Mouse (Mus musculus): ENCODE data around the gene Pou2f3. TPM values are rescaled to one million over a fixed set of nuclear protein-coding genes. Genes with fewer than 3 reads are reported as not detected.

Pou2f3 gene
- not detected for total RNA-seq (2018; cell fraction: chromatin; rRNA removed)
- total RNA-seq (2018; cell fraction: cytosol; rRNA removed) = not detected
- not detected for total RNA-seq (2018; cell fraction: nucleus; rRNA removed)
- not detected in 3 replicates for polyA plus RNA-seq (2018)

DNA sequence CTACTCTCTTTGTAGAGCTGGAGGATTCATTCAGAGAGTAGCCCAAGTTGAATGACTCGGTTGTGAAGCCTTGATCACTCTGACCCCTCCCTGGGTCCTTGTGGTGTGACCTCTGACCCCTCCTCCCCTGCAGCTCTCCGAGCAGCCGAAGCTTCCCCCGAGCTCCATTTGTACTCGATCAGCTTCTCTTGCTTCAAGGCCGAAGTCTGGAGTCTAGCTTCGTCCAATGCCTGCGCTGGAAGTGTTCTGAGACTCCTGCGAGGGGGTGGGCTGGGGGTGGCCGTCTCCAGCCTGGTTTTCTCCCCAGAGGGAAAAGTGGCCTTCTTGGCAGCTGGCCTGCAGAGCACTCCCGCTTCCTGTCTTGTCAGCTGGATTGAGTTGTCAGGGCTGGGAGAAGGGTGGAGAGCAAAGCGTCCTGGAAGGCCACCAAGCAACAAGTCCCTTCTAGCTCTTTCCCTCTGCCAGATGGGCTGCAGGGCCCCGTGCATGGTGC is at the start of gene Pou2f3:
Gene Pou2f3 (minus strand): TSS at position 180 of the 493 bp plus-strand sequence.
- WGBS (ENCODE audit: missing documents) = 25% methylated on average over 13 of the region's 13 CpGs
- Histone ChIP-seq H3K27ac (no peak within 1 kb of the TSS), H3K36me3 (ENCODE audit: inconsistent target) (no peaks in the 10 kb centered on the region), H3K79me2 (ENCODE audit: inconsistent target) (no peaks in the 10 kb centered on the region), H3K4me3 (ENCODE audit: inconsistent target) (no peak within 1 kb of the TSS)

GRCm38 (mm10) chr9:43253271-43253681 is 43.1 kb upstream of the Pou2f3 start:
- Histone ChIP-seq H3K27ac (no peak overlapping the region), H3K4me3 (ENCODE audit: inconsistent target) (no peak overlapping the region), H3K36me3 (ENCODE audit: inconsistent target) (no peaks in the 10 kb centered on the region), H3K79me2 (ENCODE audit: inconsistent target) (no peaks in the 10 kb centered on the region)
- WGBS (ENCODE audit: missing documents) = 94% methylated on average over 5 of the region's 5 CpGs

DNA sequence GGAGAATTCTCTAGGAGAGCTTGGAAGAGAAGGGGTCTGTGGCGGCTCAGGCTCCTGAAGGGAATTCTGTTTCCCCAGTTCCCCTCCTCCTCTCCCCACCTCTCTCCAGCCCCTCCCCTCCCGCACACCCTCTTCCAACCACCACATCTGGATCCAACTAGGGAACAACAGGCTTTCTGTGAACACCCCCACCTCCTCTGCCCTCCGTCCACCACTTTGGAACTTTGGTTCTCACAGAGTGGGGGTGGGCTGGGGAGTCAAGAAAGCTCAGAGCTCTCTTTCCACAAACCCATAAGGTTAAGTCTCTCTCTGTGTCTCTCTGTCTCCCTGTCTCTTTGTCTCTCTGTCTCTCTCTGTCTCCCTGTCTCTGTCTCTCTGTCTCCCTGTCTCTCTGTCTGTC is 42.6 kb upstream of the Pou2f3 start:
- 89% methylated on average over 3 of the region's 3 CpGs for WGBS (ENCODE audit: missing documents)
- Histone ChIP-seq H3K79me2 (ENCODE audit: inconsistent target) (no peaks in the 10 kb centered on the region), H3K27ac (no peak overlapping the region), H3K36me3 (ENCODE audit: inconsistent target) (no peaks in the 10 kb centered on the region), H3K4me3 (ENCODE audit: inconsistent target) (no peak overlapping the region)

- WGBS (ENCODE audit: missing documents) = 71% methylated on average over 2 of the region's 2 CpGs
- no peak overlapping the region for H3K27ac ChIP-seq
These were observed 41.6 kb upstream of the Pou2f3 start for GRCm38 (mm10) chr9:43251786-43252185.

DNA sequence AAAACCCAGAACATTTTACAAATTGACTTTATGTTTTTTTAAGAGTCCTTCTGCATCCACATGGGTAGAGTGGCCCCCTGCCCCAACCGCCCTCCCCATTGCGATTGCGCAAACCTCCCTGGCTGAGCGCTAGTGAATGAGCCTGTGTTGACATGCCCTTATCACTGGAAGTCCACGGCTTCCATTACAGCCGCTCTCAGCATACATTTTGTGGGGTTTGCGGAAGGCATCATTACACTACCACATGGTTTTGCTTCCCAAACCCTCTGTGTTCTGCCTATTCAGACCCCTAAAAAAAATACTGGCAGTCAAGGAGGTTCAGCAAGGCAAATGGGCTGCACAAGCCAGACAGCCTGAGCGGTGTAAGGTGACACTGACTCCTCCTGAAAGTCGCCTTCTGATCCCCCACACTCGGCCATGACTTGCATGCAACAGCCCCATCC is 36.6 kb upstream of the Pou2f3 start:
- H3K79me2 ChIP-seq (ENCODE audit: inconsistent target) = no peaks in the 10 kb centered on the region

More at GRCm38 (mm10) chr9:43251786-43252185, 41.6 kb upstream of the Pou2f3 start:
- H3K4me3 ChIP-seq (ENCODE audit: inconsistent target) = no peak overlapping the region
- no peaks in the 10 kb centered on the region for H3K79me2 ChIP-seq (ENCODE audit: inconsistent target)
- no peaks in the 10 kb centered on the region for H3K36me3 ChIP-seq (ENCODE audit: inconsistent target)

DNA sequence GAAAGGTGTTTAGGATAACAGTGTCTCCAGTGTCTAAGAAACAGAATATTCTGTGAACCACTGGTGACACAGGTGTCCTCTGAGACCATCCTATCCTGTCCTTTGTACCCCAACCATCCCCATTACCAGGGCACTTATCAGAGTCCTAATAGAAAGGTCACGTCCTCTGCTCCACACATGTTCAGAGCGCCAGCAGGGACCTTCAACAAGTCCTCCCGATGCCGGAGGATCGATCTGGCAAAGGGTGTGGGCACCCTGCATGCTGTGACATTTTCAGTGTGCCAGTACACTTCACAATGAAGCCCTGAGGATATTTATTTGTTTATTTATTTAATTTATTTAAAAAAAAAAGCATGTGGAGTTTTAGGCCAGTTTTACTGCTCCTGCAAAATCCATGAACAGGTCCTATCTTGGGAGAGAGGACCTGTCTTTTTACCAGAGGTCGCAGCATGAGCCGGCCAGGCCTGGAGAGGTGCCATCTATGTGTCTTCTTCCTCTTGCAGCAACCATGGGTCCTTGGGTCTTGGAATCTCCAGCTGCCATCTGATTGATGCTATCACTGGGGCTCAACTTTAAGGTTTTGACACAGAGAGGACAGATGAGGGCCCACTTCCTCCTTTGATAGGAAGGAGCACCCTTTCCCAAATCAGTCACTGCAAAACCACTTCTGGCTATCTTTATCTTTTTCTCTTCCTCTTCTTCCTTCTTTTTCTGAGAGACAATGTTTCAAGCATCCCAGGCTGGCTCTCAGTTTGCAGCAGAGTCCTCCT is 35.8 kb upstream of the Pou2f3 start:
- WGBS (ENCODE audit: missing documents) = 69% methylated on average over 7 of the region's 7 CpGs
- no peak overlapping the region for H3K27ac ChIP-seq
- no peaks in the 10 kb centered on the region for H3K79me2 ChIP-seq (ENCODE audit: inconsistent target)

More for the DNA sequence above, 36.6 kb upstream of the Pou2f3 start:
- WGBS (ENCODE audit: missing documents) = 18% methylated on average over 9 of the region's 10 CpGs
- Histone ChIP-seq H3K4me3 (ENCODE audit: inconsistent target) (no peak overlapping the region), H3K36me3 (ENCODE audit: inconsistent target) (no peaks in the 10 kb centered on the region), H3K27ac (no peak overlapping the region)

DNA sequence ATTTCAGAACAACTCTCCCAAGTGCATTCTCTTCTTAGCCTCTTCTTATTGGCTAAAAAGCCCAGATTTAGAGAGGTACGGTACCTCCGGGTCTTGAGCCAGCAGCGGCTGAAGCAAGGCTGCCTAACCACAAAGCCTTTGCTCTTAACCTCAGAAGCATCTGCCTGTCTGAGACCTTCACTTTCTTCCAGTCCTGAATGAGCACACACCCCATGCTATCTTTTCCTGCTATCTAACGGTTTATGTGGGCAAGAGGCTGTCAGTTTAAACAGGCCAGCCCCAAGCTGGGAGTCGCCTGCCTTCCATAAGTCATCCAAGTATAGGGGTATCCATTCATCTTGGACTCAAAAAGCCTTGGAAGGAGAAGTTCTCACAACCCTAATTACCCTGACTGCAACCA is 32.3 kb upstream of the Pou2f3 start:
- Histone ChIP-seq H3K36me3 (ENCODE audit: inconsistent target) (no peaks in the 10 kb centered on the region), H3K27ac (no peak overlapping the region), H3K79me2 (ENCODE audit: inconsistent target) (no peaks in the 10 kb centered on the region), H3K4me3 (ENCODE audit: inconsistent target) (no peak overlapping the region)
- 40% methylated on average over 5 of the region's 5 CpGs for WGBS (ENCODE audit: missing documents)

More for the DNA sequence above, 35.8 kb upstream of the Pou2f3 start:
- no peaks in the 10 kb centered on the region for H3K36me3 ChIP-seq (ENCODE audit: inconsistent target)
- H3K4me3 ChIP-seq (ENCODE audit: inconsistent target) = no peak overlapping the region

DNA sequence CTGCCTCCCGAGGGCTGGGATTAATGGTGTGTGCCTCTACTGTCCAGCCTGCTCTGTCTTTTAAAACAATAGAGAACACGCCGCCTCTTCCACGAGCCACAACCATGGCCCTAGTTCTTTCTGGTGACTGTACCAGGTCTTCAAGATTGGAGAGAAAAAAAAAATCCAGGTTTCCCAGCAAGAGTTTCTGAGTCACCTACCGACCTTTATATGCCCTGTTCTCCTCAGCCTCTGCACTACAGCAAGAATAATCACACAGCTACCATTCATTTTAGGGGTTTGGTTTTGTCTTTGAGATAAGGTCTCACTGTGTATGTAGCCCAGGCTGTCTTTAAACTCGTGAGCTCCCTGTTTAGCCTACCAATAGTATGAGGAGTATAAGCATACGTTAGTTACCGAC is 31.8 kb upstream of the Pou2f3 start:
- Histone ChIP-seq H3K79me2 (ENCODE audit: inconsistent target) (no peaks in the 10 kb centered on the region), H3K36me3 (ENCODE audit: inconsistent target) (no peaks in the 10 kb centered on the region), H3K27ac (no peak overlapping the region), H3K4me3 (ENCODE audit: inconsistent target) (no peak overlapping the region)
- WGBS (ENCODE audit: missing documents) = 85% methylated on average over 8 of the region's 8 CpGs

DNA sequence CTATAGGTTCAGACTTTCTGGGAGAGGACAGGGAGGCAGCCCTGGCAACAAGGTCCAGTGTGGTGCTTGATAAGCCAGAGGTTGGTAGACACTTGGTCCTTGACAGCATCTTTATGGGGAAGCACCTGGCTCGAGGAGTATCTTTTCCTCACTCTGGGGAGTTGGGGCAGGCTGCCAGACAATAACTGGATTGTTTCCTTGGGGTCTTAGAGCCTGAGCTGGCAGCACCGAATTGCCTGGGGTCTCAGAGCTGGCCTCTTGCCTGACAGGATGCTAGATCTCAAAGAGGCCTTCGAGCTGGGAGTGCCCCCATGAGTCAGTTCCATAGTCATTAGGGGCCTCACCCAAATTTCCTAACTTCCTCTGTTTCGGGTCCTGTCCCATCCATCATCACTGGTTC is 31.1 kb upstream of the Pou2f3 start:
- H3K4me3 ChIP-seq (ENCODE audit: inconsistent target) = no peak overlapping the region
- no peaks in the 10 kb centered on the region for H3K79me2 ChIP-seq (ENCODE audit: inconsistent target)
- H3K36me3 ChIP-seq (ENCODE audit: inconsistent target) = no peaks in the 10 kb centered on the region
- WGBS (ENCODE audit: missing documents) = 41% methylated on average over 4 of the region's 4 CpGs
- H3K27ac ChIP-seq = no peak overlapping the region

GRCm38 (mm10) chr9:43240594-43240900 is 30.4 kb upstream of the Pou2f3 start:
- no peaks in the 10 kb centered on the region for H3K36me3 ChIP-seq (ENCODE audit: inconsistent target)
- WGBS (ENCODE audit: missing documents) = 75% methylated on average over 2 of the region's 2 CpGs
- peak overlapping the region; percentile 10; the same call in 1 of the 2 replicates for H3K27ac ChIP-seq
- H3K79me2 ChIP-seq (ENCODE audit: inconsistent target) = no peaks in the 10 kb centered on the region
- H3K4me3 ChIP-seq (ENCODE audit: inconsistent target) = no peak overlapping the region

- 11% methylated on average over 43 of the region's 44 CpGs for WGBS (ENCODE audit: missing documents)
- peak within 1 kb of the TSS; percentile 10 for H3K27ac ChIP-seq
These were observed 29.8 kb upstream of the Pou2f3 start, which contains the start of gene Oaf for GRCm38 (mm10) chr9:43239712-43240593. TSS of gene Oaf (minus strand) at chr9:43239911.

DNA sequence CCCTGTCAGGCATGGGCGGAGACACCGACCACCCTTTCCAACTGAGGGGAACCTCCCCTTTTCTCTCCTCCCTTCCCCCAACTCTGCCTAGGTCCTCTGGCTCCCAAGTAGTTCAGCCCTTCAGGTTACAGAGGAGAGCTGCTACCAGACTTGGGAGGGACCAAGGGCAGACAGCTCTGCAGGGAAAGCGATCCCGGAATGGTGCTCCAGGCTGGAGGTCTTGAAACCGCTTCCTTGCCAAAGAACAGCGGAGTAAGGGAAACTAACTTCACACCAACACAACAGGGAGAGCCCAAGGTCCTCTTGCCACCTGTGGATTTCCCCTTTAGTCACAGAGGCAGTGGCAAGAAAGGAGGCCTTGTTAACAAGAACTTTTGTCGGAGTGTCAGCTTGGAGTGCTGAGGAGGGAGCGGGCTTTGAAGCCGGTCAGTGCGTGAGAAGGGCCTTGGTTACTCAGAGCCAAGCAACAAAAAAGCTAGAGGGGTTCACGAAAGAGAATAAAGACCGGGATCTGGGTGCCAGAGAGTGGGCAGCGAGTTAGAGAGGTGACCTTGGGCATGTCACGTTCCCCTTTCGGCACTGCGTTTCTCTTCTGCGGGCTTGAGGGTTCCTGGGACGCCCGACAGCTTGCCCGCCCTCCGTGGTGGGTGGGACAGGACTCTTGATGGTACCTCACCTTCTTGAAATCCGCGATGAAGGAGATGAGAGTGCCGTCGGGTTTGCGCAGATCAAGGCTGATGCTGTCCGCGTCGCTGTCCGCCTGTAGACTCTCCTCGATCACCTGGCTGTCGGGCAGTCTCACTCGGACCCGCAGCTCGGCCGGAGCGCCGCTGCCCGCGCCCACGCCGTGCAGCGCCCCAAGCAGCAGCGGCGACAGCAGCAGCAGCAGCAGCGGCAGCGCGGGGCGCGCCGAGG is 28.7 kb upstream of the Pou2f3 start:
- Histone ChIP-seq H3K27ac (no peak overlapping the region), H3K79me2 (ENCODE audit: inconsistent target) (no peaks in the 10 kb centered on the region), H3K36me3 (ENCODE audit: inconsistent target) (no peaks in the 10 kb centered on the region), H3K4me3 (ENCODE audit: inconsistent target) (peak overlapping the region; percentile 45)
- WGBS (ENCODE audit: missing documents) = 10% methylated on average over 51 of the region's 51 CpGs

More at GRCm38 (mm10) chr9:43239712-43240593, 29.8 kb upstream of the Pou2f3 start, which contains the start of gene Oaf:
- peak within 1 kb of the TSS; percentile 45 for H3K4me3 ChIP-seq (ENCODE audit: inconsistent target)
- no peaks in the 10 kb centered on the region for H3K79me2 ChIP-seq (ENCODE audit: inconsistent target)
- no peaks in the 10 kb centered on the region for H3K36me3 ChIP-seq (ENCODE audit: inconsistent target)

- Histone ChIP-seq H3K36me3 (ENCODE audit: inconsistent target) (no peaks in the 10 kb centered on the region), H3K4me3 (ENCODE audit: inconsistent target) (peak overlapping the region; percentile 45; the same call in 1 of the 2 replicates), H3K79me2 (ENCODE audit: inconsistent target) (no peaks in the 10 kb centered on the region), H3K27ac (no peak overlapping the region)
- WGBS (ENCODE audit: missing documents) = 94% methylated on average over 2 of the region's 2 CpGs
These were observed 28.0 kb upstream of the Pou2f3 start for GRCm38 (mm10) chr9:43238167-43238566.
